Mouse (Mus musculus) bone marrow, adult 2 months (tissue): Measurements from ENCODE around the gene Gng7.

Experiments
- CTCF ChIP-seq: fragments of 200-500 bp; IDR thresholded peaks from 2 replicates; pipeline ENCODE4 v1.5.1; 2011; ENCODE audit warnings: low read length, control low read depth; ENCODE audit not compliant: control insufficient read depth, insufficient read depth
- POLR2A ChIP-seq: fragments of 200-500 bp; IDR thresholded peaks from 2 replicates; pipeline ENCODE4 v1.6.1; 2011; ENCODE audit warnings: low read depth, mild to moderate bottlenecking, control low read depth, low read length, borderline replicate concordance; ENCODE audit not compliant: control insufficient read depth

DNA sequence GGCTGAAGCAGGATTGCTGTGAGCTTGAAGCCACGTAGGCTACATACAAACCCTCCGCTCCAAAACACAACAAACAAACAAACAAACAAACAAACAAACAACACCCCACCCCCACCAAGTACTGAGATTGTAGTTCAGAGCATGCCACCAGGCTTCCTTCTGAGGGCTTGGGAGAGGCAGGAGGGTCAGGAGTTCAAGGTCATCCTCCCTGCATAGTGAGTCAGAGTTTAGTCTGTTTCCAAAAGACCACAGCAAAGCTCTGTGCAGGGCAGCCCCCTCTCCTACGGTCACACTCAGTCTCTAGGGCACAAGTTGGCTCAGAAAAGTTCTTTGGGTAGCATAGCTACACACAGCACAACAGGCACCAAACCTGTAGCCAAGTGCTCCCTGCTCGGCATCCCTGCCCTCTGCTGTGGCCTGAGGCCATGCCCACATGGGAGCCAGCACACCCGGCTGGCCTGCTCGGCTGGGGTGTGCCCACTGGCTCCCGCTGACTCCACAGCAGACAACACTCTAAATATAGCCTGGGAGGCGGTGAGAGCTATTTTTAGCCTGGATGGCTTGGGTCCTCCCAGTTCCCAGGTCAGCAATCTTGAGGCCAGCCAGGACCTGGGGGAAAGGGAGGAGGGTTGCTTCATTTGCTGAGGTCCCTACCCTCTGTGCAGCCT is 74.3 kb downstream of the Gng7 start:
- no peak for TF ChIP-seq CTCF
- no peak for TF ChIP-seq POLR2A
